Mouse (Mus musculus) 416B (cell line): ENCODE results near the gene Pkn2.
A peak's percentile ranks its signal among the peaks of the same experiment; 100 is the strongest.

Experiments
- DNase-seq: peaks from one replicate; pipeline ENCODE4 v3.0.0; 2011; ENCODE audit warnings: low read depth

Pkn2 gene

GRCm38 (mm10) chr3:142881872-142882623 lies at the start of gene Pkn2:
TSS of gene Pkn2 (minus strand) at chr3:142882004.
- peak; percentile 97 for DNase-seq

GRCm38 (mm10) chr3:142929906-142930305 lies 48.1 kb upstream of the Pkn2 start:
- no peak for DNase-seq

GRCm38 (mm10) chr3:142927311-142927710 lies 45.5 kb upstream of the Pkn2 start:
- DNase-seq: no peak

- DNase-seq: peak; percentile 56
Measured at GRCm38 (mm10) chr3:142924831-142925348, 43.1 kb upstream of the Pkn2 start.

- no peak for DNase-seq
Measured at GRCm38 (mm10) chr3:142919070-142919469, 37.3 kb upstream of the Pkn2 start.

GRCm38 (mm10) chr3:142917760-142918439 lies 36.1 kb upstream of the Pkn2 start:
- DNase-seq: no peak

GRCm38 (mm10) chr3:142917171-142917570 lies 35.4 kb upstream of the Pkn2 start:
- DNase-seq: no peak

GRCm38 (mm10) chr3:142913295-142913694 lies 31.5 kb upstream of the Pkn2 start:
- DNase-seq: no peak

- DNase-seq: no peak
Measured at GRCm38 (mm10) chr3:142899683-142900082, 17.9 kb upstream of the Pkn2 start.

- DNase-seq: peak; percentile 52
Measured at GRCm38 (mm10) chr3:142898949-142899396, 17.2 kb upstream of the Pkn2 start.

- DNase-seq: no peak
Measured at GRCm38 (mm10) chr3:142890442-142890841, 8.6 kb upstream of the Pkn2 start.

- DNase-seq: no peak
Measured at GRCm38 (mm10) chr3:142886963-142887362, 5.2 kb upstream of the Pkn2 start.

GRCm38 (mm10) chr3:142884594-142884993 lies 2.8 kb upstream of the Pkn2 start:
- no peak for DNase-seq

- no peak for DNase-seq
Measured at GRCm38 (mm10) chr3:142881589-142881871, 274 bp downstream of the Pkn2 start.

GRCm38 (mm10) chr3:142880790-142881588 lies 815 bp downstream of the Pkn2 start:
- DNase-seq: peak; percentile 84

GRCm38 (mm10) chr3:142863236-142863635 lies 18.6 kb downstream of the Pkn2 start:
- DNase-seq: no peak

- DNase-seq: no peak
Measured at GRCm38 (mm10) chr3:142856832-142857231, 25.0 kb downstream of the Pkn2 start.

- DNase-seq: no peak
Measured at GRCm38 (mm10) chr3:142855961-142856472, 25.8 kb downstream of the Pkn2 start.

- DNase-seq: no peak
Measured at GRCm38 (mm10) chr3:142852911-142853310, 28.9 kb downstream of the Pkn2 start.

GRCm38 (mm10) chr3:142851631-142852030 lies 30.2 kb downstream of the Pkn2 start:
- no peak for DNase-seq

GRCm38 (mm10) chr3:142839961-142840360 lies 41.8 kb downstream of the Pkn2 start:
- no peak for DNase-seq

GRCm38 (mm10) chr3:142834761-142835160 lies 47.0 kb downstream of the Pkn2 start:
- no peak for DNase-seq
